Mouse (Mus musculus) yolk sac, embryonic 10.5 days (tissue): Measurements from ENCODE around the gene Fcgr4.
"Not testable (repeated sequence)": the region's sequence is repeated elsewhere in the genome, so short reads cannot be mapped to it uniquely, and the experiment has no call there.

Experiments
- DNase-seq: peaks from one replicate; pipeline ENCODE4 v3.0.0-alpha.2; 2017; ENCODE audit warnings: low spot score

The Fcgr4 gene

DNA sequence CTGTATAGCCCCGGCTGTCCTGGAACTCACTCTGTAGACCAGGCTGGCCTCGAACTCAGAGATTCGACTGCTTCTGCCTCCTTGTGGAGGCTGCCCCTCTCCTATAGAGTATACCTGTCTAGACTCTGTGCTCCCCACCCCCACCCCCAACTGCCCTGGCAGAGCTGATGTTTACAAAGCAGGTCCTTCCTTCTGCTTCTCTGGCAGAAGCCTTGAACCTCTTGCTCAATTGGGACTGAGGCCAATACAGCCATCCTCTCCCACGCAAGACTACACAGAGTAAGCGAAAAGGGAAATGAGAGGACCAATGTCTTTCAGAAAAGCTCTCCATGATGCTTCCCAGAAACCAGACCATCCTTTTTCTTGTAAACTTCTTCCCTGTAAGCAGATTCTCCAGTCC is 38.5 kb downstream of the Fcgr4 start:
- DNase-seq = peak; percentile 58

GRCm38 (mm10) chr1:171059203-171059602 is 40.5 kb downstream of the Fcgr4 start:
- DNase-seq = peak; percentile 52

- peak; percentile 90 for DNase-seq
Observed at GRCm38 (mm10) chr1:171060392-171060791, 41.7 kb downstream of the Fcgr4 start.

GRCm38 (mm10) chr1:171061566-171061965 is 42.8 kb downstream of the Fcgr4 start:
- no peak for DNase-seq

GRCm38 (mm10) chr1:171063569-171064490 is 45.1 kb downstream of the Fcgr4 start:
- DNase-seq = peak; percentile 54

DNA sequence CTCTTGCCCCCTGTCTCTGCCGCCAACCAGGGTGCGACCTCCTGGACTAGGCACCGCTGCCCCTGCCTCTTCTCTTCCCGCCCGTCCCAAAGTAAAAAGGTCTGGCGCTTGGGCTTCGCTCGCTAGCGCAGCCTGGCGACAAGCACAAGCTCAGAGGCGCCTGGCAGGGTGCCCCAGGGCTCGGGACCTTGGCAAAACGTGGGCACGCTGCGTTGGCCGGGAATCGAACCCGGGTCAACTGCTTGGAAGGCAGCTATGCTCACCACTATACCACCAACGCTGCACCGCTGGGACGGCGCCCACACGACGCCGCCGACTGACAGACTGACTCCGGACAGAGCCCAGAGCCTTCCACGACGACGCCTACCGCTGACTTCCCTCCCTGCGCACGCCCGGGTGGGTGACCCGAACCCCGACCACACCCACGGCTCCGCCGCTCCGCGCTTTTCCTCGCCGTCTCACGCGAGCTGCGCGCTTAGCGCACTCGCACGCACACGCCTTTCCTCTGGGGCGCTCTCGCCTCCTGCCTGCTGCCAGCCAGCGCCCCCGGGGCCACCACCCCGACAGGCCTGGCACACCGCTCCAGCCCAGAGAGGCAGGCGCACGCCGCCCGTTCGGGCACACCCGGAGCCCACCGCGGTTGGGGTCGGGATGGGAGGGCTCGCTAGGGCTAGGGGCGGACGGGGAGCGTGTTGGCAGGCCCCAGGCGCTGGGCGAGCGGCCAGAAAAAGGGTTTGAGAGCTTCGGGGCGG is 45.9 kb downstream of the Fcgr4 start, which contains the start of gene Fcgr3:
Fcgr3 (minus strand) TSS at position 445 of the 752 bp plus-strand sequence.
- peak; percentile 94 for DNase-seq

DNA sequence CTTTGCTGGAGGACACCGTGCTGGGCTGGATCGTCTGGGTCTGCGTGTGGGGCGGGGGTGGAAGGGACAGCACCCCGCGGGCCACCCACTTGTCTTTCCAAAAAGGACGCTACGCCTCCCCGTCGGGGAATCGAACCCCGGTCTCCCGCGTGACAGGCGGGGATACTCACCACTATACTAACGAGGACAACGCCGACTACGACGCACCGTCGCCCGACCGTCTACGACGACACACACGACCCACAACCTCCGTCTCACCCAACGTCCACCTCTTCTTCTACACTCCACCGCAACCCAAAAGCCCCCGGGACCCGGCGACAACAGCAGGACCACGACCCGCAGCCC is 46.5 kb downstream of the Fcgr4 start:
- not testable (repeated sequence) for DNase-seq

- not testable (repeated sequence) for DNase-seq
Observed at GRCm38 (mm10) chr1:171065768-171066167, 47.0 kb downstream of the Fcgr4 start.

- not testable (repeated sequence) for DNase-seq
Observed at GRCm38 (mm10) chr1:171066583-171066982, 47.9 kb downstream of the Fcgr4 start.

GRCm38 (mm10) chr1:171067928-171068327 is 49.2 kb downstream of the Fcgr4 start:
- DNase-seq = not testable (repeated sequence)

DNA sequence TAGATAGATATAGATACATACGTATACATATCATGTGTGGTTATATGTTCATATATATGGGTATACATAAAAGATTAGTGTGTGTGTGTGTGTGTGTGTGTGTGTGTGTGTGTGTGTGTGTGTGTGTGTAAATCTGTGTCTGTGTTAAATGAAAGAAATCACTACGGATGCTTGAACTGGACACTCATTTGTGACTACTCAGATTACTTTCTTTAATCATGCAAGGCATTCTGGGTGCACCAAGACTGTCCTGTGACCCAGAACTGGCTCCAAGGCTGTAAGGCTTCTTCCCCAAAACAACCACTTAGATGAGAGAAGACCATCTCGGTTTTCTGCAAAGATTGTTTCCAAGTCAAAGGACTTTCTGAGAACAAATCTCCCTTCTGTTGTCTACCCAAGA is 50.8 kb downstream of the Fcgr4 start:
- DNase-seq = not testable (repeated sequence)

DNA sequence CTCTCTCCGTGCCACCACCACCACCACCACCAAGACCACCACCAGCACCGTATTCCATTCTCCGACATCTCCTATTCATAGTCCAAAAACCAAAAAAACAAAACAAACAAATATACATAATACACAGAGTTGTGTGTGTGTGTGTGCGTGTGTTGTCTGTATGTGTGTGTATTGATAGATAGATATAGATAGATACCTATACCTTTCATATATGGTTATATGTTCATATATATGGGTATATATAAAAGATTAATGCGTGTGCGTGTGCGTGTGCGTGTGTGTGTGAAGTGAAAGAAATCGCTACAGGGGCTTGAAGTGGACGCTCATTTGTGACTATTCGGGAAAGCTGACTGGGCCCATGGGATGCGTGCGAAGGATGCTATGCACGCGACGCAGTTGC is 52.2 kb downstream of the Fcgr4 start:
- DNase-seq = not testable (repeated sequence)

DNA sequence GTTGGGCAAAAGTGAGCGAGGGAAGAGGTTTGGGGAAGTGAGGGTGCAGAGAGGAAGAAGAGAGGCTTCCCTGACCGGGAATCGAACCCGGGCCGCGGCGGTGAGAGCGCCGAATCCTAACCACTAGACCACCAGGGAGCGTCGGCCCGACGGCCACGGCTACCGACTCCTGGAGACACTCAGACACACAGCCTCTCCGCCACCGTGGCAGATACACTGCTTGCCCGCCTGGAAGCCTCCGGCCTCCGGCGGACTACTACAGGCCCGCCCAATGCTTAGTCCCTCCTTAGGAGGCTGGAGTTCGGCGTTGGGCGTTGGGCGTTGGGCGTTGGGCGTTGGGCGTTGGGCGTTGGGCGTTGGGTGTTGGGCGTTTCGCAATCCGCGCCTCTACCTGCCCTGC is 53.0 kb downstream of the Fcgr4 start:
- not testable (repeated sequence) for DNase-seq

- DNase-seq = not testable (repeated sequence)
Observed at GRCm38 (mm10) chr1:171072217-171072616, 53.5 kb downstream of the Fcgr4 start.

- peak; percentile 83 for DNase-seq
Observed at GRCm38 (mm10) chr1:171074283-171074682, 55.6 kb downstream of the Fcgr4 start.

DNA sequence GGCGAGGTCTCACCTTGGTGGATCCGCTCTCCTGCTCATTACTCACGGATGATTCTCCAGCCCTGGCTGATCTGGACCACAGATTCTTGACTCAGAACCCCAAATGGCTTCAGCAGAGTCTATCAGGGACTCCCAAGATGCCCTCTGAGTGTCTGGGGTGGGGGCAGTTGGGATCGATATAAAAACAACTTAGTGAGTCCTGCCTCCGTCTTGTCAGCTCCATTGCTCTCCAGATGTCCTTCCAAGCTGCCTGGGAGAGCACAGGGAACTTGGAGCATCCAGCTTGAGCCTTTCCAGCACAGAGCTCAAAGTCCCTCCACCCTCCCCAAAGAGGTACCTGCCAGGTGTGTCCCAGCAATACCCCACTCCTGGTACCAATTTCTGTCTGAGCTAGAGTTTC is 57.5 kb downstream of the Fcgr4 start:
- not testable (repeated sequence) for DNase-seq

DNA sequence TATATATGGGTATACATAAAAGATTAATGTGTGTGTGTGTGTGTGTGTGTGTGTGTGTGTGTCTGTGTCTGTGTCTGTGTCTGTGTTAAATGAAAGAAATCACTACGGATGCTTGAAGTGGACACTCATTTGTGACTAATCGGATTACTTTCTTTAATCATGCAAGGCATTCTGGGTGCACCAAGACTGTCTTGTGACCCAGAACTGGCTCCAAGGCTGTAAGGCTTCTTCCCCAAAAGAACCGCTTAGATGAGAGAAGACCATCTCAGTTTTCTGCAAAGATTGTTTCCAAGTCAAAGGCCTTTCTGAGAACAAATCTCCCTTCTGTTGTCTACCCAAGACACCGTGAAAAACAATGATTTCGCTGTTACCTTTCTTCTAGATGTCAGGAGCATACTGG is 58.5 kb downstream of the Fcgr4 start:
- DNase-seq = not testable (repeated sequence)

DNA sequence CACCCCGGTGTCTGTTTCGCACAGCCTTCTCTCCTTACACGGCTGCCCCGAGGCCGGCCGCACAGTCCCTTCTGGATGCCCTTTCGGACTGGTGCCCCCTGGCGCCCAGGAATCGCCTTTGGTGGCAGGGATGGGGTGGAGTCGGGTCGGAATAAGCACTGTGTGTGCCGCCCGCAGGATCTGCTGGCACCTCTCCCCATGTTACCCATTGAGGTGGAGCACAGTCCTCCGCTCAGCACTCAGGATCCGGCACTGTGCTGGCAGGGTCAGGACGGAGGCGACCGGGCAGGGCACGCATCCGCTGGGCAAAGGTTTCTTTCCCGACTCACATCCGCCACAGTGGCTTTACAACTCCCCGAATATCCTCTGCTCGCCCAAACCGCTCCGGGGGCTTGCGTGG is 59.2 kb downstream of the Fcgr4 start:
- DNase-seq = not testable (repeated sequence)

- not testable (repeated sequence) for DNase-seq
Observed at GRCm38 (mm10) chr1:171078419-171078818, 59.7 kb downstream of the Fcgr4 start.

DNA sequence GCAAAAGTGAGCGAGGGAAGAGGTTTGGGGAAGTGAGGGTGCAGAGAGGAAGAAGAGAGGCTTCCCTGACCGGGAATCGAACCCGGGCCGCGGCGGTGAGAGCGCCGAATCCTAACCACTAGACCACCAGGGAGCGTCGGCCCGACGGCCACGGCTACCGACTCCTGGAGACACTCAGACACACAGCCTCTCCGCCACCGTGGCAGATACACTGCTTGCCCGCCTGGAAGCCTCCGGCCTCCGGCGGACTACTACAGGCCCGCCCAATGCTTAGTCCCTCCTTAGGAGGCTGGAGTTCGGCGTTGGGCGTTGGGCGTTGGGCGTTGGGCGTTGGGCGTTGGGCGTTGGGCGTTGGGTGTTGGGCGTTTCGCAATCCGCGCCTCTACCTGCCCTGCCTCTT is 60.6 kb downstream of the Fcgr4 start:
- DNase-seq = not testable (repeated sequence)
